Mouse (Mus musculus) lung, postnatal 0 days (tissue): Measurements from ENCODE around the gene Tbrg1. TPM values are rescaled to one million over a fixed set of nuclear protein-coding genes. Genes with fewer than 3 reads are reported as not detected.
A peak's percentile ranks its signal among the peaks of the same experiment; 100 is the strongest.

Source experiments
- ATAC-seq: fragments of 200-750 bp; cut with Nextera tagmentation; 2 replicates; pipeline ENCODE4 v1.8.0; 2017; ENCODE audit warnings: moderate library complexity
- DNase-seq: peaks from one replicate; pipeline ENCODE4 v3.0.0-alpha.2; 2016; ENCODE audit warnings: low spot score
- H3K27ac ChIP-seq: fragments of 300-500 bp; sonication (generic); 2 replicates; pipeline ENCODE4 v1.5.1; 2014; ENCODE audit warnings: antibody characterized with exemption, mild to moderate bottlenecking, low read length, mixed read lengths
- H3K27me3 ChIP-seq: fragments of 300-500 bp; sonication (generic); replicated peaks from 2 replicates; pipeline ENCODE4 v1.6.1; 2014; ENCODE audit warnings: low read length, mixed read lengths; ENCODE audit not compliant: insufficient read depth
- H3K36me3 ChIP-seq: fragments of 300-500 bp; sonication (generic); 2 replicates; pipeline ENCODE4 v1.6.1; 2014; ENCODE audit warnings: low read length, mixed read lengths; ENCODE audit not compliant: insufficient read depth
- H3K4me1 ChIP-seq: fragments of 300-500 bp; sonication (generic); 2 replicates; pipeline ENCODE4 v1.6.1; 2014; ENCODE audit warnings: antibody characterized with exemption, low read depth, low read length, mixed read lengths; ENCODE audit not compliant: insufficient read depth
- H3K4me2 ChIP-seq: fragments of 300-500 bp; sonication (generic); replicated peaks from 2 replicates; pipeline ENCODE4 v1.6.1; 2014; ENCODE audit warnings: low read depth, mild to moderate bottlenecking, low read length, moderate library complexity, mixed read lengths
- H3K4me3 ChIP-seq: fragments of 300-500 bp; sonication (generic); 2 replicates; pipeline ENCODE4 v1.5.1; 2014; ENCODE audit warnings: low read depth, low read length
- H3K9ac ChIP-seq: fragments of 300-500 bp; sonication (generic); replicated peaks from 2 replicates; pipeline ENCODE4 v1.6.1; 2014; ENCODE audit warnings: low read depth, mild to moderate bottlenecking
- H3K9me3 ChIP-seq: fragments of 300-500 bp; sonication (generic); 2 replicates; pipeline ENCODE4 v1.6.1; 2016; ENCODE audit warnings: low read length, mixed read lengths
- CTCF ChIP-seq: IDR thresholded peaks from 2 replicates; pipeline ENCODE4 v1.5.1; 2016; ENCODE audit warnings: antibody characterized with exemption, mild to moderate bottlenecking
- EP300 ChIP-seq: IDR thresholded peaks from 2 replicates; pipeline ENCODE4 v1.6.1; 2016; ENCODE audit warnings: antibody characterized with exemption, mild to moderate bottlenecking, control low read depth
- WGBS: fragments of 180-500 bp; shearing (Covaris S2); extraction: QIAGEN DNeasy Blood & Tissue Kit; methylation state at CpG from one replicate; pipeline ENCODE4 v1.1.7; 2014; 5-methylcytosine and 5-hydroxymethylcytosine counted together
- polyA plus RNA-seq: library from polyadenylated mRNA; unstranded; fragments of >200 nt; fragmentation: Nextera tagmentation; extraction: Ambion mirVana; gene quantifications from 2 replicates; pipeline ENCODE4 v1.2.1, GENCODE M21; 2015

Gene Tbrg1
- 153 and 163 TPM in 2 replicates for polyA plus RNA-seq

GRCm38 (mm10) chr9:37656931-37657481, at the start of gene Tbrg1:
Tbrg1 (minus strand) TSS chr9:37657312.
- Histone ChIP-seq H3K27me3 (no peaks in the 10 kb centered on the region), H3K9ac (peak within 1 kb of the TSS; percentile 60), H3K27ac (peak within 1 kb of the TSS; percentile 89), H3K4me2 (peak within 1 kb of the TSS; percentile 66), H3K9me3 (no peaks in the 10 kb centered on the region), H3K36me3 (peaks cover 24% of the 10 kb centered on the region; the same call in 1 of the 2 replicates), H3K4me3 (peak within 1 kb of the TSS; percentile 69), H3K4me1 (peaks cover 3% of the 10 kb centered on the region; the same call in 1 of the 2 replicates)
- TF ChIP-seq EP300 = no peak
- TF ChIP-seq CTCF = peak; percentile 24; the same call in 1 of the 2 replicates
- peak; percentile 94 for DNase-seq
- under 1% methylated on average over 36 of the region's 36 CpGs for WGBS
- peak; percentile 94 for ATAC-seq

DNA sequence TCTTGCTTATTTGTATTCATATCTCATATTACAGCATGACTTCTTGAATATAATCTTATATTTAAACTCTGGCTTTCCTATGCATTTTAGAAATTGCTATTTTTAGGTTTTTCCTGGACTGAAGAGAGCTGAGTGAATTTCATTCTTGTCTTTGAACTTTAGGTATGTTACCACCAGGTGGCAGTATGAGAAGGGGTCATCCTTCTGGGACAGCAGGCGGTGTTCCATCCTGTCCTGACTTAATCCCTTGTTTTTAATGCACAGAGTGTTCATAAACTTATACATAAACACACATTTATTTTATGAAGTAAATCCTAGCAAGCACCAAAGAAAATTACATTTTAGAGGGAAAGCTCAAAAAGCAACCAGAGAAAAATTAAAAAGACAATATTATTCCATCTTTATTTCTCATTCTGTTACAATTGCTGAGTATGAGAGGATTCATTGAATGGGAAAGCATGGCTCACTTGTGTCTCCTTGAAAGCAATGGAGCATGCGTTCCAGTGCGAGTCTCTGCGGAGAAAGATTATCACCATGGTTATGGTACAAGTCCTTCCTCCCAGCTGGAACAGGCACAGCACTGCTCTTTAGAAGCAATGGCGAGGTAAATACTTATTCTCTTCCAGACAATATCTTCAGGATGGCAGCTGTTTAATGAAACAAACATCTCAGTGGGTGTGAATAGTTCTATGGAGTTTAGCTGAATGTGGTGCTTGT, 33.0 kb upstream of the Tbrg1 start:
- no peak overlapping the region for H3K27ac ChIP-seq
- H3K4me3 ChIP-seq = no peak overlapping the region
- no peaks in the 10 kb centered on the region for H3K9me3 ChIP-seq
- 60% methylated on average over 5 of the region's 5 CpGs for WGBS
- no peak overlapping the region for H3K4me2 ChIP-seq
- no peak overlapping the region for H3K9ac ChIP-seq
- no peaks in the 10 kb centered on the region for H3K27me3 ChIP-seq
- TF ChIP-seq CTCF (peak; percentile 68), EP300 (no peak)
- no peaks in the 10 kb centered on the region for H3K4me1 ChIP-seq
- DNase-seq = peak; percentile 52
- no peak for ATAC-seq
- no peaks in the 10 kb centered on the region for H3K36me3 ChIP-seq

GRCm38 (mm10) chr9:37687941-37688303, 30.8 kb upstream of the Tbrg1 start:
- no peak overlapping the region for H3K9ac ChIP-seq
- 34% methylated on average over 3 of the region's 3 CpGs for WGBS
- H3K27me3 ChIP-seq = no peaks in the 10 kb centered on the region
- ATAC-seq = no peak
- no peak overlapping the region for H3K4me2 ChIP-seq
- DNase-seq = no peak
- H3K9me3 ChIP-seq = no peaks in the 10 kb centered on the region
- H3K4me3 ChIP-seq = no peak overlapping the region
- no peaks in the 10 kb centered on the region for H3K36me3 ChIP-seq
- H3K27ac ChIP-seq = no peak overlapping the region
- H3K4me1 ChIP-seq = no peaks in the 10 kb centered on the region
- TF ChIP-seq CTCF = peak; percentile 10; the same call in 1 of the 2 replicates
- TF ChIP-seq EP300 = no peak

- Histone ChIP-seq H3K9me3 (no peaks in the 10 kb centered on the region), H3K27me3 (no peaks in the 10 kb centered on the region), H3K9ac (no peak overlapping the region), H3K4me1 (no peaks in the 10 kb centered on the region), H3K4me2 (no peak overlapping the region), H3K27ac (no peak overlapping the region), H3K36me3 (no peaks in the 10 kb centered on the region), H3K4me3 (no peak overlapping the region)
- no peak for TF ChIP-seq EP300
- TF ChIP-seq CTCF = no peak
- ATAC-seq = no peak
- WGBS = 76% methylated on average over 3 of the region's 3 CpGs
- DNase-seq = no peak
Measured at GRCm38 (mm10) chr9:37687288-37687940, 30.3 kb upstream of the Tbrg1 start.

DNA sequence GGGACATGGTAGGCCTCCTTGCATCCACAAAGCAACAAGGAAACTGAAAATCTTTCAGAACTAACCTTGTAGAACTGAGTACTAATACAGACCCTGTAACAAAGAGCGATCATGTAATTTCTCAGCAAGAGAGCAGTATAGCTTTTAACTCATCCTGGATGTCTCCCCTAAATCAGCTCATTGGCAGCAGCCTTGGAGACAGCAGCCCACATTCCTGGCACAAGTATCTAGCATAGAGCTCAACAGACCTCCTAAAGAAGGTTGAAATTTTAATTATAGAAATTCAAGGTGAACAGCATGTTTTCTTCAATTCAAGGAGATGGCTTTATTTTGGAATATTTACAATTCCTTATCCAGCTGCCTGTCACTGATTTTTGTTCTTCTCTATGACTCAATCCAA, 24.0 kb upstream of the Tbrg1 start:
- Histone ChIP-seq H3K9me3 (no peaks in the 10 kb centered on the region), H3K36me3 (no peaks in the 10 kb centered on the region), H3K9ac (no peak overlapping the region), H3K4me3 (no peak overlapping the region), H3K27me3 (no peaks in the 10 kb centered on the region), H3K4me1 (no peaks in the 10 kb centered on the region), H3K4me2 (no peak overlapping the region), H3K27ac (no peak overlapping the region)
- WGBS = 87% methylated on average over 1 of the region's 1 CpGs
- ATAC-seq = no peak
- no peak for DNase-seq
- TF ChIP-seq EP300 = no peak
- no peak for TF ChIP-seq CTCF

DNA sequence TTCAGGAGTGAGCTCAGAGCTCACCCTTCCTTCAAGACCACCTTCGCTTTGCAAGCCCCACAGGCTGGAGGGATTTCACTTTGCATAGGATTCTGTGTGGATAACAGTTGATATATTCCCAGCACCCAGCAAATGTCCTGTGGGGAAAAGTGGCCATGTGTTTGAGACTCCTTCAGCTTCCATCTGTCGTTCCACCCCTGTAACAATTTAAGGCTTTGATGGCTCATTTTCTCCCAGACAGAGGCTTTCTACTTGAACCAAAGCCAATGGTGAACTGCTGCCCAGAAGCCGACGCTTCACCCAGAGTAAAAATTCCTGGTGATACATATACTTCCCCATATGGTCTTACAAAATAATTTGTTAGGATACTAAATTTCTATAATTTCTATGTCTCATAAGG, 18.2 kb upstream of the Tbrg1 start:
- Histone ChIP-seq H3K36me3 (no peaks in the 10 kb centered on the region), H3K9ac (no peak overlapping the region), H3K4me3 (no peak overlapping the region), H3K4me2 (no peak overlapping the region), H3K4me1 (no peaks in the 10 kb centered on the region), H3K27me3 (no peaks in the 10 kb centered on the region), H3K9me3 (no peaks in the 10 kb centered on the region), H3K27ac (no peak overlapping the region)
- WGBS = 65% methylated on average over 4 of the region's 4 CpGs
- TF ChIP-seq EP300 (no peak), CTCF (no peak)
- ATAC-seq (no peak), DNase-seq (no peak)
